Mouse (Mus musculus) layer of hippocampus, adult 8-10 months (tissue): ENCODE data around the gene Trim8. TPM values are rescaled to one million over a fixed set of nuclear protein-coding genes. Genes with fewer than 3 reads are reported as not detected.

ENCODE experiments used
- DNase-seq, 2 experiments: peaks; one replicate each; pipeline ENCODE4 v3.0.0; 2022; ENCODE audit warnings: low spot score in 2 of 2
- total RNA-seq, 4 experiments: library from RNA; stranded (reverse); gene quantifications; 2 replicates each; pipeline ENCODE4 v1.2.4; 2022

The Trim8 gene
- total RNA-seq, 4 experiments from 2014 or later, result 91.0 to 98.4 (median 93.7) TPM

DNA sequence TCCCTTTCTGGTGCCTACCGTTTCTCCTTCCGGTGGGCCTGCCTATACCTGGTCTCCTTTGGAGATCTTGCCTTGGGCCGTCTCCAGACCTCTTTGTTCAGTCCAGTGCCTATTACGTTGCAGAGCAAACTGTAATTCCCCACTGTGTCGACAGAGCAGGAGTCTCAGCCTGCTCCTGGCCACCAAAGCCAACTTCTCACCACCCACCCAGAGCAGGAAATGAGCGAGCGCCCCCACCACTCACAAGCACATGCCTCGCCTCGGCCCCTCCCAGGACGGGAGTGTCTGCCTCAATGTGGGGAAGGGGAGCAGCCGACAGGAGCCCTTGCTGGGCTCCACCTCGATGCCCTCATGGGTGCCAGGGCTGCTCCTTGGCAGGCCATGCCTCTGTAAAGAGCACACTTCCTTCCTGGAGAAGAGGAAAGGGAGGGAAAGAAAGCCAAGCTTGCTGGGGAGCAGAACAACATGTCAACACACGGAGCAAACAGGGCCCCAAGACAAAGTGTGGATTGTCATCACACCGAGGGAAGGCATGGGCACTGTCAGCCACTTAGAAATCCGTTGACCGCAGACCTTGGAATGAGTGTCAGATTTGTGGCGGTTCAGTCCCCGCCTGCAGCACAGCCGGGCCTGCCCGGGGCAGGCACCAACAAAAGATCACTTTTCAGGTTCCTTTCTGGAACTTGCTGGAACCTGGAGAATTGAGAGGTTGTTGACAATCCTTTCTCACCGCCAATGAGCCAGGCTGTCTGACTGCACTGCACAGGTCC is 22.0 kb upstream of the Trim8 start:
- DNase-seq, result no peak

- no peak for DNase-seq
These were observed 20.7 kb upstream of the Trim8 start for GRCm38 (mm10) chr19:46480624-46481345.

DNA sequence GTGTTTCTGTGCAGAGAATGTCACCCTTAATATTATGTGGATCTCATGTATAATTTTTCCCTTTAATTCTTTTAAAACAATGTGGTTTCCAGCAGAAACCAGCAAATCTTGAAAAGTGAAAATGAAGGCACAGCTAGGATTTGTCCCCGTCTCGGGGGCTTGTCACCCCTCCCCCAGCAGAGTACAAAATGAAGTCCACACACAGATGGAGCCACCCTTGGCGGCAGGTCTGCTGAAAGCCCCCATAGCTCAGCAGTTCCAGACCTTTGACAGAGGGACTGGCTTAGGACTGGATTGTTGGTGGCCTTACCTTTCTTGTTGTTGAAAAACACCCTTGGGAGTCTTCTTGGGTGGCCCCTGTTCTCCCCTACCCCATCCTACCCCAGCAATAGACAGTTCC is 20.1 kb upstream of the Trim8 start:
- DNase-seq, result no peak

DNA sequence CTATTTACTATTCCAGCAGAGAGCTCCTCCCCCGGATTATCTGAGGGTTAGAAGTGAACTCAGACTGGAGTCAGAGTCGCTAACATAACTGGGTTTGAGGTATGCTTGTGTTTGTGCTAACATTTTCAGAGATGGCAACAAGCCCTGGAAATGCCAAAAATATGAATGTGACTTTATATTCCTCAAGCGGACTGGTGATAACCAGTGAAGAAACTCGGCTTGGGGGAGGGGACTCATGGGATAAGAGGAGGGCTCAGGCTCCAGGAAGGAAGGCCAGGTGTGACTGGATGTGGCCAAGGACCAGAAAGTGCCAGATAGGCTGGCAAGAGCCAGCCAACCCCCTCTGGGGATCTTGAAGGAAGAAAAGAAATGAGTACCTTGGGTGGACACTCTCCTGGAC is 19.7 kb upstream of the Trim8 start:
- no peak for DNase-seq

GRCm38 (mm10) chr19:46482896-46483516 is 18.5 kb upstream of the Trim8 start:
- no peak for DNase-seq

GRCm38 (mm10) chr19:46483701-46484328 is 17.7 kb upstream of the Trim8 start:
- peak; percentile 57 to 58 for DNase-seq

DNA sequence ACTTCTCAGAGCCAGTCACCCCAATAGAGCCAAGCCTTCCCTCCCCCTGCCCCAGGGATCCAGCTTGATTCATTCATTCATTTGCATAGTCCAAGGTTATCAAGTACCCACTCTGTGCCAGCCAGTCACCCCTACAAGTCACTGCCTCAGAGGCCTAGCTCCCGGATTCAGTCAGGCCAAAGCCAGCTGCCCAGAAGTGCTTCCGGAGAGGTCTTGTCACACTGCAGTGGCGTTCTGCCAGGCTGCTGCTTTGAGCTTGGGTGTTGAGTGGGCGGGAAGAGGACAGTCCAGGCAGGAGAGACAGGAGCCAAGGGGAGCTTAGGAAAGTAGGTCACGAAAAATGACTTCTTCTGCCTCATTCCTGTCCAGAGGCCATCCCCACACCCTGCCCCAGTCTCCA is 17.0 kb upstream of the Trim8 start:
- no peak for DNase-seq

DNA sequence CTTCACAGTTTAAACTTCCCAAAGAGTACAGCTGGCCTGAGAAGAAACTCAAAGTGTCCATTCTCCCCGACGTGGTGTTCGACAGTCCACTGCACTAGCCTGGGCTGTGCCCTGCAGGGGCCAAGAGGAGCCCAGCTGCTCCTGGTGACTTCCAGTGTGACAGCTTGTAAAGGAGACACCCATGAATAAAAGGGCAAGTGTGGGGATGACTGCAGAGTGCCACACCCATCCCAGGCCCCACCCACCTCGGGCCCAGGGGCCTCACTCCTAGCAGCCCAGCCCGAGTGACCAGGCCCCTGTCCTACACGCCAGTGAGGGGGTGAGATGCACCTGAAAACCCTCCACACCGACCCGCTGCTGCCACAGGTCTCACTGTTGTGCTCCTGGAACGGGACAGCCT is 15.7 kb upstream of the Trim8 start:
- DNase-seq, result no peak

DNA sequence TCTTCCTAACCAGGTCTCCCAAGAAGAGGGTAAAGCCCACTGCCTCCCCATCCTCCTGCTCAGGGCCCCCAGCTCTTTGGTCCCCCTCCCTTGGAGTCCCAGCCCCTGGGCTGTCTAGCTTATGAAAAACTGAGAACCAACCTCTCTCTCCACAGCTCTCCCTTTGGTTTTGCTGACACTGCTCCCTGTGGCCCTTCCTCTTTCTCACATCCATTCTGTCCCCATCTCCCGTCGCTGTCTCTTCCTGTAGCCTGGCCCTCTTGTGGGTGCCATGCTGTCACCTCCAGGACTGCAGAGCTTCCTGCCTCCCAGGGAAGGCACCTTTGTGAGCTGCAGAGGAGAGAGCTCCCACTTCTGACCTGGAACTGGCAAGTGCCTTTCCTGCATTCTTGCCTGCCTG is 14.8 kb upstream of the Trim8 start:
- DNase-seq, result no peak

- DNase-seq, result no peak
These were observed 12.1 kb upstream of the Trim8 start for GRCm38 (mm10) chr19:46489448-46489847.

- DNase-seq, result no peak
These were observed 10.9 kb upstream of the Trim8 start for GRCm38 (mm10) chr19:46490634-46491033.

DNA sequence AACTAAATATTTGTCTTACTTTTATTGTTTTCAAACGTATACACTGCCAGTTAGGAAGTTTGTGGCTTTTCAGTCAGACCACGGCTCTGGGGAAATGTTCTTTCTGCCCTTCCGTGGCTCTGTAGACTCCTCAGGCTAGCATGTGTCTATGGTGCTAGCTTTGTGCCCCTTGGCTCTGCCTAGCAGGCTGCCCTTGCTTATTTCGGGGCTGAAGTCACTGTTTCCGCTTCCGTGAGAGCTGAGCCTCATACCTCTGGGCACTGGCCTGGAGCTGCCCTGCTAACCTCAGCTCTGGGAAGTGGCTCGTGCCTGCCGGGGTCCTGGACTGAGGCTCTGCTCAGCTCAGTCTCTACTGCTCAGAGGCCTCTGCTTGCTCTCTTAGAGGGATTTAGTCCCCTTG is 6.4 kb upstream of the Trim8 start:
- DNase-seq, result no peak

DNA sequence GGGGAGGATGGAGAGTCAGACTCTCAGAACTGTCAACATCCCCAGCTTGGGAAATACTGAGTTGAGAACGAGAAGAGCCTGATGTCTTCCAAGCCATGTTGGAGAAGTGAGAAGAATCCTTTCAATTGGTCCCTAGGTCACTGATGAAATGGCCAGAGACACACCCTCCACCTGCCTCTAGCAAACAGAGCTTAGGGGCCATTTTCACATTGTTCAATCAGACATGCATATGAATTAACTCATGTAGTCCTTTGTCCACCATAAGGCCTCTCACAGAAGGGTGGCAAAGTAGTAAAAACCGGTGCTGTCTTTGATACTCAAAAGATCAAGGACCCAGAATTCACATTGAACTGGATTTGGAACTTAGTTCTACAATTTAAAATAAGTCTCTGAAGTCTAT is 4.3 kb upstream of the Trim8 start:
- DNase-seq, result no peak

GRCm38 (mm10) chr19:46499539-46499835 is 2.0 kb upstream of the Trim8 start:
- DNase-seq, result no peak

- DNase-seq, result peak; percentile 97 to 98
These were observed 1.5 kb upstream of the Trim8 start for GRCm38 (mm10) chr19:46499836-46500580.

- DNase-seq, result peak in 1 of 2 experiments; percentile 54
These were observed 741 bp upstream of the Trim8 start for GRCm38 (mm10) chr19:46500581-46501341.

GRCm38 (mm10) chr19:46502069-46502455 is 560 bp downstream of the Trim8 start:
- DNase-seq, result peak in 1 of 2 experiments; percentile 70

DNA sequence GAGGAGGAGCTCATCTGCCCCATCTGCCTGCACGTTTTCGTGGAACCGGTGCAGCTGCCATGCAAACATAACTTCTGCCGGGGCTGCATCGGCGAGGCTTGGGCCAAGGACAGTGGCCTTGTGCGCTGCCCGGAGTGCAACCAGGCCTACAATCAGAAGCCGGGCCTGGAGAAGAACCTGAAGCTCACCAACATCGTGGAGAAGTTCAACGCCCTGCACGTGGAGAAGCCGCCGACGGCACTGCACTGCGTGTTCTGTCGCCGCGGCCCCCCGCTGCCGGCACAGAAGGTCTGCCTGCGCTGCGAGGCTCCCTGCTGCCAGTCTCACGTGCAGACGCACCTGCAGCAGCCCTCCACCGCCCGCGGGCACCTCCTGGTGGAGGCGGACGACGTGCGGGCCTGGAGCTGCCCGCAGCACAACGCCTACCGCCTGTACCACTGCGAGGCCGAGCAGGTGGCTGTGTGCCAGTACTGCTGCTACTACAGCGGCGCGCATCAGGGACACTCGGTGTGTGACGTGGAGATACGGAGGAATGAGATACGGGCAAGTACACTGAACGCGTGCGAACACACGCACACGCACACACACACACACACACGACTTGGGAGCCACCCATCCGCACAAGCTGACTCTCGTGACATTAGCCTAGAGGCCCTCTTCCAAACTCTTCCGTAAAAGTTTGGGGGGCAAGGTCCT is 1.1 kb downstream of the Trim8 start:
- peak; percentile 72 to 75 for DNase-seq

- DNase-seq, result peak in 1 of 2 experiments; percentile 40
These were observed 2.0 kb downstream of the Trim8 start for GRCm38 (mm10) chr19:46503351-46504084.
